Mouse (Mus musculus): ENCODE data around the gene Entpd8. TPM values are rescaled to one million over a fixed set of nuclear protein-coding genes. Genes with fewer than 3 reads are reported as not detected.

Entpd8 gene
- total RNA-seq, 2 experiments from 2014 or later: not detected

DNA sequence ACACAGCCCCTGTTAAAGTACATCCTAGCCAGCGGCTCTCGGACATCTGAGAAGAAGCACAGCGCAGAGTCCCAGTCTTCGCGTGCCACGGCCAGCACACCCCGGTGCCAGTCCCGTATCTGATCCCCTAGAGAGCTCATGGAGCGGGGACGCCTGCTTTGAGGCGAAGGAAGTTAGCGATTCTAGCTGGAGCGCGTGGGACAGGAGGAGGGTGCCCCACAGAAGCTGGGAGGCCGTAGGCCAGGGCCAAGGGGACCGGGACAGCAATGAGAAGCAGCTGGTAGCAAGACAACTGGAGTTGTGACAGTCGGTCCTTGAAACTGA, 14.6 kb downstream of the Entpd8 start:
- no peak for DNase-seq
- intact Hi-C loops (cut with DNase I): no loop called here

DNA sequence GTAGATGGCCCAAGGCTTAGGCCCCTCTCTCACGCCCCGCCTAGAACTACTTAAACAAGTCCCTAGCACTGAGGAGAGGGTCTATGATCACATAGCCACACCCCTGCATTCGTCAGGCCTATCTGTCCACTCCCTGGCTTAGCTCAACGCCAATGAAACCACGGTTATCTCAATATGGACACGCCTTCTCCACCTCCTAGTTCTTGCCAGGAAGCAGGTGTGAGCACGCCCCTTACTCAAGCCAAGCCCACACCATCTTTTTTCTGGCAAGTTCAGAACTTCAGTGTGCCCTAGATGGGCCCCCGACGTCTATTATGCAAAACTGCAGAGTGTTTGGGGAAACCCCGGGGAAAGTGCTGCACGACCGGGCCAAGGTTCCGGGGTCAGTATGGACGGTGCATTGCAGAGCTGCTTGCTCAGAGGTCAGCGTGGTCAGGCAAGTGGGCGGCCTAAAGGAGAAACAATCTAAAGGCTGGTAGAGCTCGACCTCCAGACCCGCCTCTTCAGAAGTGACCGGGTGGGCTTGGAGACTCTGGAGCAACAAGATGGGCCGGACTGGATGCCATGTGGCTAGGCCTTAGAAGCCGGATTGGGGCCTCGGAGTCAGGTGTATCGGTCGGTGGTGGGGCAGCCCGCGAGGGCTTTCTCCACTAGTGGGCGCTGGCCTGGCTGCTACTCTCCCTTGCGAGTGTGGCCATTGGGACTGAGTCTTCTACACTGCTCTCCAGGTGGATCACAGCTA, 15.2 kb downstream of the Entpd8 start, which contains the start of gene Noxa1:
Gene Noxa1 (minus strand): TSS at position 41 of the 742 bp plus-strand sequence.
- intact Hi-C loops (cut with DNase I): no loop called here
- DNase-seq: no peak

DNA sequence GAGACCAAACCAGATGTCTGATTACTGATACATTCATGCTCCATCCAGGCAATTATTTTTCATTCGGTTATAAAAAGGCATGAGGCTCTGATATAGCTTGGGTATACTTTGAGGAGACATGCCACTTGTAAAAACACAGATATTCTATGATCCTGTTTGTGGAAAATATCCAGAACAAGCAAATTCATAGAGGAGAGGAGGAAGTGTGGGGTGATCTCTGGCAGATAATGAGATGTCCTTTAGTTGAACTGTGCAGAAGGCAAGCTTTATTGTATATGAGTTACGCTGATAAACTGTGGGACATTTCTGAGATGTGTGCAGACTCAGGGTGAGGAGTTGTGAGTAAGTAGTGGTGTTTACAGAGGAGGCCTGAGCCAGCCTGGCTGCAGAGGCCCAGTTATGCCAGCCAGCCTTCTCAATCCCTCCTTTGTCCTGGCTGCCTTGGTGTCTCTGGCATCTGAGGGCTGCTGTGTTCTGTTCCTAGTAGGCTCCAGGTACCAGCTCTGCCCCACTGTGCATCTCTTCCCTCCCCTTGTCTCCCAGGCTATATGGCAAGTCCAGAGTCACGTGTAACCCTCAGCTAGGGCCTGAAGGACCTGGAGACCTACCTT, 18.0 kb downstream of the Entpd8 start:
- DNase-seq: no peak
- intact Hi-C loops (cut with DNase I): loop anchor here (2.0 kb wide), 2 partner anchors 59 to 89 kb away; no protein-coding TSS in a partner anchor

DNA sequence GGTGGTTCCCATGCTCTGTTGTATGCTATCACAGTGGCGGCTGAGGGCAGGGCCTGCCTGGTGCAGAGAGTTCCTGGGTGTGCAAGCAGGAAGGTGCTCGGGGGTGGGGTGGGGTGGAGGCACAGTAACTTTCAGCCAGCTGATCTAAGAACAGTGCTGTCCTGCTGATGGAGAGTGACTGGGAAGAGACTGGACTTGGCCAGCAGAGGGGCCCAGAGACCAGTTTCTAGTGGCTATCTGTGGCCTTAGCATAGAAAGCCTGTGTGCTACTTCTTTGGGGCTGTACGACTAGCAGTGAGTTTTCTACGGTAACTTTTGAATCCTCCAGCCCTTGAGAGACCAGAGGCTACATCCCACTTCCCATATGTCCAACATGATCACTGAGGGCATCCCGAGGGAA, 18.9 kb downstream of the Entpd8 start:
- DNase-seq: peak; percentile 63 to 66
- intact Hi-C loops (cut with DNase I): loop anchor here (2.0 kb wide), 2 partner anchors 58 to 88 kb away; no protein-coding TSS in a partner anchor

DNA sequence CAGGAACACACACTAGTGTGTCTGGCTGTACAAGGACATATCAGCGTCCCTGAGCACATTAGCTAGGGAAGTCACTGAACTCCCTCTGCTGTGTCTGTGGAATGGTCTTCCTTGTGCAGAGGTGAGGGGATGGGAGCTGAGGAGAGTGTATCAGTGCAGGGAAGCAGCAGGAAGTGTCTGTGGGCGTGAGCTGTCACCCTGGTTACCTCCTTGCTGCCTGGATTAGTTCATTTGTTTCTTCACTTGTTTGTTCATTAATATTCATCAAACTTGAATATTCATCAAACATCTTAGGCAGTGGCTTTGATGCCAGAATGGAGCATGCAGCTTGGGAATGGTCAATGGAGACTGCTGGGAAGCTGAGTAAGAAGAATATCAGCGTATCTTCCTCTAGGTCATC, 19.6 kb downstream of the Entpd8 start:
- no peak for DNase-seq
- intact Hi-C loops (cut with DNase I): loop anchor here (2.0 to 5.0 kb wide), 3 partner anchors 57 to 158 kb away; partner anchors contain the start of gene Tmem203

DNA sequence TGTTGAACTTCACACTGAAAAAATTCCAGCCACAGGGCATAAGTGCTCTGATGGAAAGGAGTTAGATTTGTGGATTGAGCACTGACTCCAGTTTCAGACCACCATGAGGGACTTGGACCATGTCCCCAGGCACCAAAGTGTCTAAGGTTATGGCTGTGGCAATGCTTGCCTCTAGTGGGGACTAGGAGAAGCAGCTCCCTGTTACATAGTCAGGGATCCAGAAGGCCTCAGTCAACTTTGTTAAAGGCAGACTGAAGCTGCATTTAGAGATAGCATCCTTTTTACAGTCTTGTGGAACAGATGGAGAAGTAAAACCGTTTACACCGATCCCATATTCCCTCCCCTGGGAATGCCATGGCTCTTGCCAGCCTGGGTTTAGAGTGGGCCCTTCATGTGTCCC, 24.0 kb downstream of the Entpd8 start:
- intact Hi-C loops (cut with DNase I): loop anchor here (5.0 kb wide), 1 partner anchor 153 kb away; the partner anchor contains the start of gene Tmem203
- DNase-seq: no peak

DNA sequence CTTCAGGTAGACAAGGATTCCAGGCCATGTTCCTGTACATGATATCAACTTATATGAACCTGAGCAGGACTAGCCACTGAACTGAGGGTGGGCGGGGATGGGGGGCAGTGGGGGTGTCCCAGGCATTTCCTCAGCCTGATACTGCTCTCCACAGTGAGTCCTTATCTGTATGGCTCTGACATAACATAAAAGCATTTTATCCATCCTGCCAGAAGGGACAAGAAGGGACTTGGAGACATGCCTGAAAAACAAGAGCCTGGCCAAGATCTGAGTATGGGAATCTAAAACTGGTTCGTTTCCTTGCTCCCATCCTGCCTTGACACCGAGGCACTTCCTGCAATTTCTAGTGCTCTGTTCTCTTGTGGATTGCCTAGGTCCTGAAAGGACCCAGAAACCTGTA, 25.9 kb downstream of the Entpd8 start:
- DNase-seq: peak; percentile 36 to 49

DNA sequence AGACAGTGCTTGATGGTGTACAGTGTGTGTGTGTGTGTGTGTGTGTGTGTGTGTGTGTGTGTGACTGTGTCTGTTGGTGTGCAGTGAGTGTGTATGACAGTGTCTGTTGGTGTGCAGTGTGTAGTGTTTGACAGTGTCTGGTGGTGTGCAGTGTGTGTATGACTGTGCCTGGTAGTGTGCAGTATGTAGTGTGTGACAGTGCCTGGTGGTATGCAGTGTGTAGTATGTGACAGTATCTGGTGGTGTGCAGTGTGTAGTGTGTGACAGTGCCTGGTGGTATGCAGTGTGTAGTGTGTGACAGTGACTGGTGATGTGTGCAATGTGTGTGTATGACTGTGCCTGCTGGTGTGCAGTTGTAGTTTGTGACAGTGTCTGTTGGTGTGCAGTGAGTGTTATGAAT, 29.4 kb downstream of the Entpd8 start:
- DNase-seq: no peak
- intact Hi-C loops (cut with DNase I): no loop called here

More for the DNA sequence above, 25.9 kb downstream of the Entpd8 start:
- intact Hi-C loops (cut with DNase I): no loop called here

DNA sequence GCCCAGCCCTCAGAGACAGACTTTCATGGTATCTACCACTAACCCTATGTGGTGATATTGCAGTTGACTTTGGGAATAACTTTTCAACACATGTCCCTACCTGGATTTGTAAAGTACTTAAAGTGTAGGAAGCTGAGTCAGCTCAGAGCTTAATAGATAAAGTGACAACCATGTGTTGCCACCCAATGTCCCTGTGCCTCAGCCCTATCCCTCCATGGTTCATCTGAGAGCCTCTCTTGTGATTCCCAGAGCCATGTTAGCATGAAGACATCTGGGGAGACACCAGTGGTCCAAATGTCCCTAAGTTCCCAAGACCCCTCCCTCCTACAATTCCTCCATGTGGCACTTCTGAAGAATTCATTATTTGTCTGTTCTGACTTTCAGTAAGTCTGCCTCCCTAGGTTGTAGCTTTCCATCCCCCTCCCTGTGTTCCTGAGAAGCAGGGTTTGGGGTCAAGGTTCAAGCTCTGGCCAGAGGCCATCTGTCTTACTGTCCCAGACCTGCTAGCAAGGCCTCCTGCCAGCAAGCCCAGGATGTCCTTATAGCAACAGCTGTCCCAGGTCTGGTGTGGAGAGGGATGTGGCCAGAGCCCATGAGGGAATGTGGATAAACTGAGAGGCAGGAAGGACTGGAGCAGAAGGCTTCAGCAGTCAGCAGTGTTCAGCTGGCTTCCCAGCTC, 30.5 kb downstream of the Entpd8 start:
- no peak for DNase-seq
- intact Hi-C loops (cut with DNase I): no loop called here

DNA sequence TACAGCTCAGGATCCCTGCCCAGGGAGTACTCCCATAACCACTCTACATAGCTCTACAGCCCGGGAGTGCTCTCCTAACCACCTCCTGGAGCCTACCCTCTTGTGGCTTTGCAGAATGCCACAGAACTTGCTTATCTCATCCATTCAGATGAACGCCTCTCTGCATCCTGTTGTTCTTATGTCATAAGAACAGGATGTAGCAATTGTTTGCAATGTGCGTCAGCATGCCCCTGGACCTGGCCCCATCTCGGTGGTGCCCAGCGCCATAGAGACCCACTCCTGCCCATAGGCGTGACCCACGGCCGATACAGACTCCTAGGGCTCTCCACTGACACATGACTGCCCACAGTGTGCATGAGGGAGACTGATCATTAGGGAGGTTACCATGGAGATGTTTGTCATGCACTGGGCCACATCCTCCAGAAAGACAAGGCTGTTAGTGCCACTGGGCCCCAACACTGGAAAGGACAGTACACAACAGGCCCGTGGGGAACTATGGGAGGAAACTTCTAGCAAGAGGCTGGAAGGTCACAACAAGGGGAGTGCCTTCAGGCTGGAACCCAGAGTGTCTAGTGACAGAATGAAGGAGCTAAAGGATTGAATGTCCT, 31.2 kb downstream of the Entpd8 start:
- intact Hi-C loops (cut with DNase I): no loop called here
- peak; percentile 41 to 45 for DNase-seq

DNA sequence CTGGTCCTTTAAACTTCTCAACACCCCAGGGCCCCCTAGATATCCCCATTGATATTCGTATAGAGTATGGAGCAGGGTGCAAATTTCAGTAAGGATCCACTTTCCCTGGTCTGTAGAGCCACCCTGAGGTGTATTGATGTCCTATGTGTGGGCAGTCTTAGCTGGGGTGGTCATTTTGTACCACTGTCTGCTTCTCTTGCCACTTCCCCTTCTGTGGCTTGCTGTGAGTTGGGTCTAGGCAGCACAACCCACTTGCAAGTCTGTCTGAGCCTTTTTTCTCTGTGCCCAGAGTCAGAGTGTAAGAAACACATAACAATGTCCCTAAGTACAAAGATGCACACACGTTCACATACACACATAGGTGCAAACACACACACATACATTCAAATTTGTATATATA, 34.2 kb downstream of the Entpd8 start:
- intact Hi-C loops (cut with DNase I): no loop called here
- DNase-seq: no peak

DNA sequence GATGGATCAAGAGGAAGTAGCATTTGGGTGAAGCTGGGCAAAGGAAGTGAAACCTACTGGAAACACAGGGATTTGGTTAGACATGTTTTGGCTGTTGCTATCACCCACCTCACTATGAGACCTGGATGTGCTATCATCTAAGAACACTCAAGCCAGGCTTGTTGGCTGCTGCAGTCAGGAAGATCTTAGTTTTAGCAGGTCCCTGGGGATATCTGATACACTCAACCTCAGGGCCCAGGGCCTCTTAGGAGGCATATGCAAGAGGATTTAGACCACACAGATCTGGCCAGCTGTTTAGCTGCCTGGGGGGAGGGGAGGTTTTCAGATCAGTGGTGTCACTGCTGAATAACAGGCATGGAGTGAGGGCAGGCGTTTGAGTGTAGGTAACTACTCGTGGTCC, 35.3 kb downstream of the Entpd8 start:
- DNase-seq: no peak
- intact Hi-C loops (cut with DNase I): no loop called here

DNA sequence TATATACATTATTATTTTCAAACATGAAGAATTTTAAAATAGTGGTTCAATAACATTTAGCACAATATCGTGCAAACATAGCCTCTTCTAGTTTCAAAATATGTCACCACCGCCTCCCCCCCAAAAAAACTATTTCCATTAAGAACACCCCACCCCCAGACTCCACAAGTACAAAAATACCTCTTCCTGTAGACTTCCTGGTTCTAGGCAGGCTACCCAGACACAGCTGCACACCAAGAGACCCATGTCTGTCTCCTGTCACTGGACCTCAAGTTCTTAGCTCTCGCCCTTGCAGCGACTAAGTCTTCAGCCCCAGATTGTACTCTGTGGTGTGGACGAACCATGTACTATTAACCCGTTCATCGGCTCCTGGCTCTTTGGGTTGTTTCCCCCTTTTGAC, 40.9 kb downstream of the Entpd8 start:
- no peak for DNase-seq
- intact Hi-C loops (cut with DNase I): no loop called here

DNA sequence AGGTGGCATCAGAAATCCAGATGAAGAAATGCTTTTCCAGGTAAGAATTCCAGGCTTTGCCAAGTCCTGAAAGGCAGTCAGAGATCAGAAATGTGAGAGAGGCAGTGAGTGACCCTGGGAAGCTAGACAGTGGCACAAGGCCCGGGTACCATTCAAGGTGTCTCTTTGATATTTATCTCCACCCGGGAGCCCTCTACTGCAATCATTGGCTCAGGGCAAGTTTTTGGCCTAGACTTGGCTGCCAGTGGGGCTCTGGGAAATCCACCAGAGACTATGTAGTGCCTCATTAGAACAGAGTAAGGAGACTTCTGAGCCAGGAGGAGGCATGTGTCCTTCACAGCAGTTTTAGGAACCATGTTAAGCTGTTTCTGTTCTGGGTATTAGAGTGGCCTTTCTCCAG, 42.6 kb downstream of the Entpd8 start:
- DNase-seq: no peak

DNA sequence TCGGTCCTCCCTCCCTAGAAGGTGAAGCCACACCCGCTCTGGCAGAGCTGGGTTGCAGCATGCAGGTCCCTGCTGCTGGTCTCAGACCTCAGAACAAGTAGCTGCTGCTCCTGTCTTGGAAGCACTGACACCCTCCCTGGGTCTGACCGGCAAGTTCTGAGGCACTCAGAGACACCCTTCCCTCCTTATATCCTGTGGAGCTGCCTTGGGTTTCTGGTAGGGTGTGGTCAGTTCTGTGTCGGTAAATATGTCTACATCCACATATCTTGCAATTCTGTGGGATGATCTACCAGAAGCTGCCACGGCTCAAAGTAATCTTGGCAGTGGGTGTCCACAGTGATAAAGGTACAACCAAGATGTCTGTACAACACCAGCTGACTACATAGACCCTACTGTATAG, 43.4 kb downstream of the Entpd8 start:
- intact Hi-C loops (cut with DNase I): no loop called here
- DNase-seq: no peak

More for the DNA sequence above, 42.6 kb downstream of the Entpd8 start:
- intact Hi-C loops (cut with DNase I): no loop called here

DNA sequence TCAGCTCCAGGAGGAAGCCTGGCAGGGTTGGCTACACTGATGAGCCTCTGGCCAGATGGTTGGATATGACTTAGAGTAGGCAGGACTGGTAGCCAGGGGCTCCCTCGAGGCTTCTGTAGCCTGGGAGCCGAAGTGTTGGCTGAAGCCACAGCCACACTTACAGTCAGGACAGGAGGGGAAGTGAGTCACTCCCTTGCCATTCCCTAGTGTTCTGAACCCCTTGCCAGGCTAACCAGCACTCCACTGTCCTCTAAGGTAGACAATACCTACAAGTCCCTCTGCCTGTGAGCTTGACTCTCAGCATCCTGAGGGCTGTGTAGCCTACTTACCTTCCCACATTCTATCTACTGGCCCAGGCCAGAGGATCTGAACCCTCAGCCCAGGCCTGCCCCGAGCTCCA, 44.3 kb downstream of the Entpd8 start:
- no peak for DNase-seq
- intact Hi-C loops (cut with DNase I): no loop called here

DNA sequence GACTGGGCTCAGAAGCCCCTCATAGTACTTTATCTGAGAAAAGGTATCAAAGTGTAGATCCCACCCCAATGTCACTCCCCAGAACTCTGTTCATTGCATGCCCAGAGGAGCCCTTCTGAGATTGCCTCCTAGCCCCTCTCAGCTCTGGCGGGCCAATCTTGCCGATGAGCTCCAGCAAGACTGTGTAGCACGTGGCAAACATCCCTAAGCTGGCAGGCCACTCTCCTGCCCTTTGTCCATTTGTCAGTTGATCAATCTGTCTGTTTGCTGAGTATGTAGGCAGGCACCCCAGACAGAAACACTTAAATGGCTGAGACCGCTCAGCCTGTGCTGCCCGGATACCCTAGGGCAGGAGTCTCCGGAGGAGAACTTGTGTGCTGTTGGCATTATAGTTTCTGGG, 45.0 kb downstream of the Entpd8 start:
- intact Hi-C loops (cut with DNase I): no loop called here
- no peak for DNase-seq

DNA sequence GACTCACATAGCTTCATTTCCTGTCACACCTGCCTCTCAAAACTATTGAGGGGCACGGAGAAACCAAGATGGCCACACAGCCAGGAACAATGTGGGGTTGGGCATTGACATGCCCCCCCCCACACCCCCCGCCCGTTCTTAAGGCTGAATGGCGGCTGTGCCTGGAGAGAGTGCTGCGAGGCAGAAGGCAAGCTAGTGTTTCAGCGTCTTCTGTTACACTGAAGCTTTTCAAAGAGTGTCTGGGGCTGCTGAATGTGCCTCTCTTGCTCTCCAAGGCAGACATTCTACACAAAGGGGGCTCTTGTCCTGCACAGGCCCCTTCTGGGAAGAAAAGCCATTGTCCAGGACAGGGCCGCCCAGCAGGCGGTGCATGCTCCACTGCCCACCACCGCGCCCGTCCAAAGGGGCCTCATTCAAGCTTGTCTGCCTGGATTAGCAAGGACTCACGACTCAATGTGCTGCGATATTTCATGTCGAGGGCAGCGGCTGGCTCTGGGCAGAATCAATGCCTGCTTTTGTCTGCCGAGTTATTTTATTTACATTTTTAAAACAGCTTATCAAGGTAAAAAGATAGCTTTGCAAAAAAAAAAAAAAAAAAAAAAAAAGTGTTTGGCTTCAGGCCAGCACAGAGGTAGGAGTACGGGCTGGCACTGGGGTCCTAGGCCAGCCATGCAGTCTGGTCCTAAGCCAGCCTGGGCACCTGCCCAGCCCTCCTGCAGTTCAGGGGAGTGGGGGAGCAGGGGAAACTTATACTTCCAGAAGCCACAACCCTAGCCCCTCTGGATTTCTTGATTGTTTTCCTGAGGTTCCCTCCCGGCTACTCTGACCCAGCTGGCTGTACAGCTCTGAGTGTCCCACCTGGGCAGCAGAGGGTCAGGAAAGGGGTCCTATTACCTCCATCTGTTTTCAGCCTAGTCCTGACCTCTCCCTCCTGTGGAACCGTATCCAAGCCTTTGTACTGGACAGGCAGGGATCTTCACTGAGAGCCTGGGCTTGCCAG, 46.2 kb downstream of the Entpd8 start:
- intact Hi-C loops (cut with DNase I): loop anchor here (1.0 kb wide), 2 partner anchors 31 to 61 kb away; no protein-coding TSS in a partner anchor
- no peak for DNase-seq

DNA sequence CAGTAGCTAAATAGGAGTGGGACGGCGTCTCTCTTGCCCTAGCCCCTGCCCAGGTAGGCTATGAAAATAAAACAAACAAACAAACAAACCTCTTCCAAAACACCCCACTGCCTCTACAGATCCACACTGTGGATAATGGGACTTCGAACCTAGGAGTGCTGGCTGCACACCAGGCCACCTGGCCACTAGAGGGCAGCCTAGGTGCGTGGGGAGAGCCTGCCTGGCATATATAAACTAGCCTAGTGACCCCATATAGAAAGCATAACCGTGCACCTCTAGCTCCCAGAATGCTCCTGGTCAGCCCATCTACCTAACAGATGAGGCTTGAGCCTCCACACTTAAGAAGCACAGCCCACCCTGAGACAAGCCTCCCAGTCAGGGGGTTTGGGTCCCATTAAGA, 47.1 kb downstream of the Entpd8 start:
- DNase-seq: peak; percentile 80 to 82
- intact Hi-C loops (cut with DNase I): loop anchor here (1.0 kb wide), 2 partner anchors 30 to 60 kb away; no protein-coding TSS in a partner anchor

DNA sequence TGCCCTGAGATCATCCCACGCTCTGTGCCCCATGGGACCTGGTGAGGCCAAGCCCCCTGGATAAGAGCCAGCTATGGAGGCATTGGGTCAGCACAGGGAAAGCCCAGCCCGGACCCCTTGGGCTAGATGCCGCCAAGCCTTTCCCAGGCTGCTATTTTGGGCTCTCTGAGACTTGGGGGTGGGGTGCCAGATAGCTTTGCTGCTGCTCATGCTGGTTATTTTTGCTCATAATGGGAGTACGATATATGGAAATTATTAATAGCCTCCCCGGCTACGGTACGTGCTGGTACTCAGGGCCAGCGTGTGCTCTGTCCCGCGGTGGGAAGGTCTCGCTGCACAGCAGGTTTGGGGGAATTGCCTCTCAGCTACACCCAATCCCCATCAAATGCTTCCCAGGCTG, 48.0 kb downstream of the Entpd8 start:
- DNase-seq: peak; percentile 73 to 84
- intact Hi-C loops (cut with DNase I): no loop called here
